Mouse (Mus musculus) neural tube, embryonic 10.5 days (tissue): ENCODE measurements at regions not wholly inside any gene's neighbourhood (a gene's known extent, or its start where the extent isn't known, plus 50 kb on each side); places are given as distances from the start of the nearest gene placed in this dataset.

ENCODE experiments used
- DNase-seq: peaks from one replicate; pipeline ENCODE4 v3.0.0-alpha.2; 2017; ENCODE audit warnings: low spot score; ENCODE audit errors: extremely low spot score

DNA sequence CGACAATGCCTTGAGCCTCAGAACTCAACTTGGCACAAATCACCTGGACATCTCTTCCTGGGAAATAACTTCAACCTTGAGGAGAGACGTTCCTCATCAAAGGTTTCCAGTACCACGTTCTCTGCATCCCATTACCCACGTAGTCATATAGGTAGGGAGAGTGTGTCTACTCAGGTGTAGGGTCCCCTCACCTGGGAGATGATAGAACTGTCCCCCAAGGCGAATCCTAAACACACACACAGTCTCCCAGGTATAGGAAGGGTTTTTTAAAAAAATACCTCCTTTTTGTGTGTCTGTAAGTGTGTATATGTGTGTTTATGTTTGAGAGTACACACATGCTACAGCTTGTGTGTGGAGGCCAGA lies 55.0 kb upstream of the Zfp703 start:
- DNase-seq: no peak

DNA sequence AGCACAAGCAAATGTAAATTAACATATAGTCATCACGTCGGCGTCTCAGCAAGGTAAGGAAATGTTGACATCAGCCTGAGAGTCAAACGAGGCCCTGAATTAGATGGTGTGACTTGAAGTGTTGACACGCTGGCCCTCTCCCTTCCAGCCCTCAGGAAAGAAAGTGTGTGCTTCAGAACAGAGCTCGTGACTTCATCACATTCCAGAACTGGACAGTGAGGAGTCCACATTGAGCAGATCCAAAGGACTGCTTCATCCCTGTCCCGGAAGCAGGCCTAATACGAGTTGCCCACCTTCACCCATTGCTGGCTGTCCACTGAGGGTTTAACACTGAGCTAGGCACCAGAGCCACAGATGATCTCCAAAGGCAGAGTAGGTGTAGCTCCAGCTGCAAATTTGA lies 54.0 kb upstream of the Zfp703 start:
- DNase-seq: no peak
